Mouse (Mus musculus) mouse embryonic stem cell (cell line): ENCODE results near the gene Plekhg6.

ENCODE experiments used
- in situ Hi-C, 2 experiments: fragments of 300-500 bp; cut with MboI; formaldehyde crosslinking; loops; 1 replicate in 1 of 2; 3 replicates in 1 of 2; pipeline ENCODE4 v1.14.3; 2019 to 2020; ENCODE audit warnings: low sequenced_read_pairs in 2 of 2, low pct_unique_long_range_greater_than_20kb in 1 of 2, mixed read lengths in 1 of 2; ENCODE audit not compliant: unreplicated experiment in 1 of 2

Plekhg6 gene

GRCm38 (mm10) chr6:125344866-125345265, 35.7 kb downstream of the Plekhg6 start:
- in situ Hi-C loops, result no loop called here

- in situ Hi-C loops, result no loop called here
These were observed 36.5 kb downstream of the Plekhg6 start for GRCm38 (mm10) chr6:125344084-125344483.

- in situ Hi-C loops, result no loop called here
These were observed 38.4 kb downstream of the Plekhg6 start for GRCm38 (mm10) chr6:125342198-125342597.

GRCm38 (mm10) chr6:125340244-125340643, 40.3 kb downstream of the Plekhg6 start:
- in situ Hi-C loops, result no loop called here

GRCm38 (mm10) chr6:125338791-125339660, 41.6 kb downstream of the Plekhg6 start:
- in situ Hi-C loops, result no loop called here

- in situ Hi-C loops, result no loop called here
These were observed 46.2 kb downstream of the Plekhg6 start for GRCm38 (mm10) chr6:125334356-125334755.

- in situ Hi-C loops, result no loop called here
These were observed 47.3 kb downstream of the Plekhg6 start for GRCm38 (mm10) chr6:125333112-125333899.

GRCm38 (mm10) chr6:125330626-125331326, 49.8 kb downstream of the Plekhg6 start:
- in situ Hi-C loops, result no loop called here

- in situ Hi-C loops, result no loop called here
These were observed 52.4 kb downstream of the Plekhg6 start for GRCm38 (mm10) chr6:125328243-125328642.

- in situ Hi-C loops, result no loop called here
These were observed 55.3 kb downstream of the Plekhg6 start for GRCm38 (mm10) chr6:125325337-125325736.

- in situ Hi-C loops, result no loop called here
These were observed 57.0 kb downstream of the Plekhg6 start for GRCm38 (mm10) chr6:125323547-125323946.

GRCm38 (mm10) chr6:125322794-125323193, 57.8 kb downstream of the Plekhg6 start:
- in situ Hi-C loops, result no loop called here

GRCm38 (mm10) chr6:125321114-125321855, 59.3 kb downstream of the Plekhg6 start:
- in situ Hi-C loops, result no loop called here

- in situ Hi-C loops, result no loop called here
These were observed 60.3 kb downstream of the Plekhg6 start, which contains the start of gene Scnn1a for GRCm38 (mm10) chr6:125320323-125320722. Gene Scnn1a (plus strand): TSS chr6:125320659.

- in situ Hi-C loops, result no loop called here
These were observed 60.7 kb downstream of the Plekhg6 start for GRCm38 (mm10) chr6:125319919-125320296.

GRCm38 (mm10) chr6:125318981-125319918, 61.3 kb downstream of the Plekhg6 start:
- in situ Hi-C loops, result no loop called here

GRCm38 (mm10) chr6:125317077-125317476, 63.5 kb downstream of the Plekhg6 start:
- in situ Hi-C loops, result no loop called here
